Mouse (Mus musculus) gastrocnemius, postnatal 14 days (tissue): ENCODE results near the gene Ehmt1. TPM values are rescaled to one million over a fixed set of nuclear protein-coding genes. Genes with fewer than 3 reads are reported as not detected.
A peak's percentile ranks its signal among the peaks of the same experiment; 100 is the strongest.
"Not testable (repeated sequence)": the region's sequence is repeated elsewhere in the genome, so short reads cannot be mapped to it uniquely, and the experiment has no call there.

Experiments used
- DNase-seq: peaks from one replicate; pipeline ENCODE4 v3.0.0; 2021; ENCODE audit warnings: mixed read lengths
- intact Hi-C: fragments of 180-260 bp; cut with DNase I; formaldehyde crosslinking; loops from one replicate; pipeline ENCODE4 v1.15.1; 2025; ENCODE audit warnings: low total_unique reads
- long read RNA-seq, 2 experiments: library from polyadenylated mRNA; stranded (forward); transcript quantifications; one replicate each; pipeline ENCODE4 v2.0.0; 2021
- total RNA-seq, 2 experiments: library from RNA; stranded (reverse); gene quantifications; 2 replicates each; pipeline ENCODE4 v1.2.3; 2021

Ehmt1 gene
- 10 to 100 TPM; 31.6 to 32.5 TPM for total RNA-seq
- long read RNA-seq, experiment 1, full-length matches to known transcripts = 4 of 7 reads
- long read RNA-seq, experiment 1, partial matches to known transcripts = 2 of 7 reads
- long read RNA-seq, experiment 1, other reads (novel, unspliced or antisense) = 1 of 7 reads
- long read RNA-seq, experiment 2, full-length matches to known transcripts = 8 of 15 reads
- long read RNA-seq, experiment 2, partial matches to known transcripts = 1 of 15 reads
- long read RNA-seq, experiment 2, other reads (novel, unspliced or antisense) = 6 of 15 reads

DNA sequence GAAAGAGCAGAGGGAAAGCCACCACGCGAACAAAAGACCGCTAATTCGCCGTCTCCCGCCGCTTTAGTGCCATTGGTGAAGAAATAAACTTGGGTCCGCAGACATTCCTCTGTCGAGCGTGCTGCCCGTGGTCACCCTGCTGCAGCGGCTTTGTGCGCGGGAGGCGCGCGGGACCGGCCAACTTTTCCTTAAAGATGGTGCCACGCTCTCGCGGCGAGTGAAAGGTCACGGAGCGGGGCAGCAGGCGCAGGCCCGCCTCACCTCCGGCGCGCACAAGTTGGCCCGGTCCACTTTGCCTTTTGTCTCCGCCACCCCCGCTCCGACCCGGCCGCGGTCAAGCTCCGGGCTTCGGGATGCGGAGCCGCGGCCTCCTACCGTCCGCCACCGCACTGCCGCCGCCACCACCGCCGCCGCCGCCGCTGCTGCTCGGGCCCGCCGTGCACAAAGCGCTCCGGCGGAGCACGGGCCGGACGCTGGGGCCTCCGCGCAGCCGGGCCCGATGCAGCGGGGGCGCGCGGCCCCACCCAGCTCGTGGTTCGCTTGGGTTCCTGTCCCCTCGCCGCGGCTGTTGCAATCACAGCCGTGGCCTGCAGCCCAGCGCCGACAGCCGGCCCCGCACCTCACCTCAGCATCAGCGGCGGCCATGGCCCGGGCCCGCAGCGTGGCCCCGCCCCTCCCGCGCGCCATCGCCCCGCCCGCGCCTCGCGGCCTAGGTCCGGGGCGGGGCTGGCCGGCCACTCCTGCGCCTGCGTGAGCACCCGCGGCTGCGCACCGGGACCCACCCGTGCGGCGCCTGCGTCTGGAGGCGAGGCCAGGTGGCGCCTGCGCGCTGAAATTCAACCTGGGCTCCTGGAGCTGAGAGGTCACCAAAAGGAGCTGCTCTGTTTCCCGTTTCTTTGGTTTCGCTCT, at the start of gene Ehmt1:
Gene Ehmt1, minus strand, starts transcription at position 685 of the 909 bp plus-strand sequence.
- peak; percentile 95 for DNase-seq
- intact Hi-C loops = no loop called here

DNA sequence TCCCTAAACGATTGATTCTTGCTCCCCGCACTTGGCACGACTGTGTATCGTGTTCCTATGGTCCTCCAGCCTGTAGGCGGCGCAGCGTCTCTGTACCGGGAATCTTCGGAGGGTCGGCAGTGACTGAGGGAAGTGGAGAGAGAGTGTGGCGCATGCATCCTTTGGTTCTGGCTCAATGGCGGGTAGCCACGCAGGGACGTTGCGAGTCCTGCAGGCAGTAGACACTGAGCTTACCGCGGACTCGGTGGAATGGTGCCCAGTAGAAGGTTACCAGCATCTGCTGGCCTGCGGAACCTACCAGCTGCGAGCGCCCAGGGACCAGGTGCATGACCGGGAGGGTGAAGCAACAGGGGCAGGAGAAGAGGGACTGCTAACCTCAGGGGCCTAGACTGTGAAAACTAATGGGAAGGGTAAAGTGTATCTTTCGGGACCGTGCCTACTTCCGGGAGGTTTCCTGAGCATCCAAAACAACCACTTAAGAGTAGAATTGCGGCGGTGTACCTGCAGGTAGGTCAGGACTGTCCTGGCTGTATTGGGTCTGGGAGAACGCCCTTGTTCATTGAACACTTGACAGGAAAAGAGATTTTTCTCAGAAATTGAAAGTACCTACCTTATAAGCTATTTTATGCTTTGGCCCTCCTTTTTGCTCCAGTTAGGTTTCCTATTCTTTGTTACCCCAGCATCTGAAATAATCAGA, 43.0 kb upstream of the Ehmt1 start, which contains the start of gene Dph7:
Gene Dph7, plus strand, starts transcription at position 97 of the 697 bp plus-strand sequence.
- intact Hi-C loops = loop anchor here (5.0 kb wide), 1 partner anchor 35 kb away; no protein-coding TSS in a partner anchor
- peak; percentile 85 for DNase-seq

DNA sequence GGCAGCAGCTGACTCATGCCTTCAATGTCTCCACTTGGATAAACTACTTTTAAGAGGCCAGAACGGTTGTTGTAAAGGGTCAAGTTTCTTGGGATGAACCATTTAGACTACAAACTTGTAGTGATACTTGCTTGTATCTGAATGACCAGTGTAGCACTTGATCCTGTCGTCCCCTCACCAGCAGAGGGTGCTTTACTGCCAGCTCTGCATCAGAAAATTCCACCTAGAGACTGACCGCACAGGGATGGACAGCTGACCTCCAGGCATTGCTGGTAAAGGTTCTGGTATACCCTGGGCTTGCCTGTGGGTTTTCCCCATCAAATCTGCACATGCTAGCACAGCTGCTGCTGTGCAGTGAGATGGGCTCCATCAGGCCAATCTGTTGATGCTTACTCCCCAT, 41.5 kb upstream of the Ehmt1 start:
- intact Hi-C loops = loop anchor here (5.0 kb wide), 1 partner anchor 36 kb away; no protein-coding TSS in a partner anchor
- no peak for DNase-seq

DNA sequence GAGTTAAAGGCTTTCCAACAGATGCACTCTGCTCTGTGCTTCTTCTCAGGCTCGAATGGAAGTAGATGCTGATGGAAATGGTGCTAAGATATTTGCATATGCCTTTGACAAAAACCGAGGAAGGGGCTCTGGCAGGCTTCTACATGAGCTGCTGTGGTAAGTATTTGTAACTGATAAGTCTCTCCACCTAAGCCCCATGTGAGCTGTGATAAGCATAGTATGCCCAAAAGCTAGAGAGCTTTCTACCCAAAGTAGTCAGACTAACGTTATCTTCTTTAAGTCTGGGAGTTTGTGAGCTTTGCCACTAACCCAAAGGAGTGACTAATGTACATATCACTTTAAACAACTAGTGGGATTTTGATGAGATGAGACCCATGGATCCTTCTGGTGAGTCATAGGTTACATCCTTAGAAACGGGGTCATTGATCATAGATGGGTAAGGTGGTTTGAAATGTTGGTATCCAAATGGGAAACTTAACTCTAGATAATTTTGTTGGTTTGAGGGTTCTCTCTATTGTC, 33.2 kb upstream of the Ehmt1 start:
- DNase-seq = no peak
- intact Hi-C loops = no loop called here

DNA sequence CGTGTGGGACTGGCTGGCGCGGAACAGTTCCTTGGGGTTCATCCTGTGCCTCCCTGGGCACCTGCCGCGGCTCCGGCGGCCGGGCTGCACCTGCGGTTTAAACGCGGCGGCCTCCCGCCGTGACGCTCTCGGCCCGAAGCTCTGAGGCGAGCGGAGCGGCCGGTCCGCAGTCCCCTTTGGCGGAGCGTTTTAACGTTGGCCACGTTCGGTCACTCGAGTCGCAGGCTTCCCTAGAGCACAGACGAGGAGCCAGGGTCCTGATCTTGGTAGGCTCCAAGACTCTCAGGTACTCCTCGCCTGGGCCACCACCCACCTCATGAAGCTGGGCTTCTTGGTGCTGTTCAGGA, 30.7 kb upstream of the Ehmt1 start:
- no peak for DNase-seq
- intact Hi-C loops = no loop called here

DNA sequence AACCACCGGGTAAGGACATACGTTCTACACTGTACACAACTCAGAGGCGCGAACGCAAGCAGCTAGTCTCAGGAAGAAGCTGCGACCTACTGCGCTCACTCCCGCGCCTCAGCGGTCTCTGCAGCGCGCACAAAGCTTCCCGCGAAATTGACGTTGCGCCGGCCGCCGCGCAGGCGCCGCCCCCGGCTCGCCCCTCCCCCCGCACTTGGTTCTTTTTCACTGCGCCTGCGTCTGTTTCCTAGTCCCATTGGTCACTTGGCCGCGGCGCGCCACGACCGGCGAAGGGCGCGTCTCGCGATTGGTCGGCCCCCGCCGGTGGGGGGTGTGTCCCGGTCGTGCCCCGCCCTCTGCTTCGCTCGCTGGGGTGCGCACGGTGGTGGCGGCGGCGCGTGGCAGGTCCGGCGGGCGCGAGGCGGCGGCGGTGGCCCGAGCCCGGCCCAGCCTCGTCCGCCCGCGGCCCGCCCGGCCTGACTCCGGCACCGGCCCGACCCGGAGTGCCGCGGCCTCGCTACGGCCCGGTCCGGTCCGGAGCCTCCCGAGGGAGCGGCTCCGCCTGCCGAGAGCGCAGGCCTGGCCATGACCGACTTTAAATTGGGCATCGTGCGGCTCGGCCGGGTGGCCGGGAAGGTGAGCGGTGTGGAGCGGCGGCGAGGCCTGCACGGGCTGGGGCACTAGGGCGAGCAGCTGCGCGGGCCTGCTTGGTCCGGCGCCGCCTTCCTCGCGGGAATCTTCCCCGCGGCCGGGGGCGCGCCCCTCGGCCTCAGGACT, 30.2 kb upstream of the Ehmt1 start, which contains the start of gene Zmynd19:
Gene Zmynd19, plus strand, starts transcription at position 372 of the 768 bp plus-strand sequence.
- DNase-seq = peak; percentile 98
- intact Hi-C loops = no loop called here

DNA sequence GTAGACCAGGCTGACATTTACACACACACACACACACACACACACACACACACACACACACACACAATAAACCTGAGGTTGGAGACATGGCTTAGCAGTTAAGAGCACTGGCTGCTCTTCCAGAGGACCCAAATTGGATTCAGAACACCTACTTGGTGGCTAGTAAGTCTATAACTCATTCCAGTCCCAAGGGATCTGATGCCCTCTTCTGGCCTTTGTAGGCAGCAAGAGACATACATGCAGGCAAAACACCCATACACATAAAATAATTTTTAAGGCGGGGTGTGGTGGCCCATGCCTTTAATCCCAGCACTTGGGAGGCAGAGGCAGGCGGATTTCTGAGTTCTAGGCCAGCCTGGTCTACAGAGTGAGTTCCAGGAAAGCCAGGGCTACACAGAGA, 24.9 kb upstream of the Ehmt1 start:
- intact Hi-C loops, DNase-seq: not testable (repeated sequence)

DNA sequence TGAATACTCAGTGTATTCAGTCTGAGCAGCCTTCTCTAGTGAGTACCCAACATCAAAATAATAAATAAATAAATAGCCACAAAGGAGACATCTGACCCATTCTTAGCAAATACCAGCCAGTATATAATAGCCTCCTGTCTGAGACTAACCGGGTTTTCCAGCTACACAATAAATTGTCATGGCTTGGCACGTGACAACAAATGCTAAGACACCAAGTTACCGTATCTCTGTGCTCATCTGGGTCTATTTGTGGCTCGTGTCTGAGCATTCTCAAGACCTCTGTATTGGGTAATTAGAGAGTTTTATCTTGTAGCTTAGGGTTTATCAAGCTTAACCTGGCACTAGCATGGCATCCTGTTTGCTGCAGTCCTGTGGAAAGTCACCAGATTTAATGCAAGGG, 22.7 kb upstream of the Ehmt1 start:
- intact Hi-C loops = no loop called here
- no peak for DNase-seq

DNA sequence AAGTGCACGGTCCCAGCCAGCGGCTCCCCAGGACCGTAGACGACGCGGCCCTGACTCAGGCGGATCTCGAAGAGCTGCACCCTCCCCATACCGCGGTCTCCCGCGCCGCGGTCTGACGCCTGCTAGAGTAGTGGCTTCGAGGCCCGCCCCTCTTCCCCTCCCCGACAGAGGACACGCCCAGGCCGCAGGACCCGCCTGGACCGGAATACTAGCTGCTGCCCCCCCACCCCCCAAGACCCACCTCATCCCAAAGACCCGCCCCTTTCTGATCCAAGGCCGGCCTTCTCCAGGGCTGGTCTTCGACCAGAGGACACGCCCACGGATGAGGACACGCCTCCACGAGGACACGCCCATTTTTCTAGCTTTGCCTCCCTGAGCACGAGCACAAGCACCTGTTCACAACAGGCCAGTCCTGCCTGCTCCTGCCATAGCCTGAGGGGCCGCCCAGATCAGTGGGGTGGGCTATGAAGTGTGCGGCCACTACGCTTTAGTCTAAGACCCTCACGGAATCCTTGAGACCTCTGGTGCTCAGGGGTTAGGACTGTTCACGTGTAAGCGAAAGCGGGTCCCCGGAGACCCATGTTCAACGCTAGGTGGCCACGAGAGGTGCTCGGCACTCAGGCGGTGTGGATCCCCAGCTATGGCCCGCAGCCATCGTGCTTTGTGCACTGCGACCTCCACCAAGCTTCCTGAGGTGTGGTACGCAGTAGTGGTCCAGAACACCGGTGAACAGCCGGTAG, 15.8 kb upstream of the Ehmt1 start, which contains the start of gene Arrdc1:
Gene Arrdc1, minus strand, starts transcription at position 196 of the 740 bp plus-strand sequence.
- DNase-seq = peak; percentile 89
- intact Hi-C loops = loop anchor here (10.0 kb wide), 1 partner anchor 80 kb away; no protein-coding TSS in a partner anchor

DNA sequence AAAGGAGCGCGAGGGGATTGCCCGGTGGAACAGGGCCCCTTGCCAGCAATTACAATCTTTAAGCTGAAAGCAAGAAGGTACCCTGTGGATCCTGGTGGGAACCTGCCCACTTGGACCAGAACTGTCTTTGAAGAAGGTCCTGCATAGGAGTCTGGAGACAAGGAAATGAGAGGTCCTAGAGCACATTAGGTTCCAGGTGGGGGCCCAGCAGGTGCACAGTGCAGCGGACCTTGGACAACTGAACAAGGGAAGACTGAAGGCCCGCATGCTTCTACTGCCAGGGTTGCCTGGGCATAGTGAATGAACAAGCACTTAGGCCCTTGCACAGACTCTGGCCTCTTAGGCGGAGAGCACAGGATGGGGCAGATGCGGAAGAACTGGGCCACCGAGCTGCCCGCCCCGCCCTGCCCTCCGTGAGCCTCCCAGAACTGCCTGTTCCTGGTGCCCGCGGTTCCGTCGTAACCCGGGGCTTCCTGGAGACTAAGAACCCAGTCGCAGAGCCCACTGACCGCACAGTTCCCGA, 15.1 kb upstream of the Ehmt1 start:
- no peak for DNase-seq
- intact Hi-C loops = loop anchor here (10.0 kb wide), 1 partner anchor 80 kb away; no protein-coding TSS in a partner anchor

DNA sequence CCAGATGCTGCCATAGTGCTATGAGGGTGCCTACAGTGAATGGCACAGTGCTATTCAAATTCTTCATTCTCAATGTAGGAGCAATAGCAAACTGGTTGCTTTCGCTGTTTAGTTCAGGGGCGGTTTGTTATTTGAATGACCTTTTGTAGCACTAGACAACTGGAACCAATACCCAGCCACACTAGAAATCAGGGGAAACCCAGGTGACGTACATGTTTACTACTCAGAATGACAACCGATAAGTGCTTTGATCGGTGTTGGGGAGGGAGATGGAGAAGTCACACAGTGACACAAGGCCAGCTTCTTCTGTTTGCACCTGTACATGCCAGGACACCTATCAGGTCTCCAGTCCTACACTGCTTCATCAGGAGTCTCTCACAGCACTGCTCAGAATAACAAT, 10.2 kb upstream of the Ehmt1 start:
- no peak for DNase-seq
- intact Hi-C loops = no loop called here

DNA sequence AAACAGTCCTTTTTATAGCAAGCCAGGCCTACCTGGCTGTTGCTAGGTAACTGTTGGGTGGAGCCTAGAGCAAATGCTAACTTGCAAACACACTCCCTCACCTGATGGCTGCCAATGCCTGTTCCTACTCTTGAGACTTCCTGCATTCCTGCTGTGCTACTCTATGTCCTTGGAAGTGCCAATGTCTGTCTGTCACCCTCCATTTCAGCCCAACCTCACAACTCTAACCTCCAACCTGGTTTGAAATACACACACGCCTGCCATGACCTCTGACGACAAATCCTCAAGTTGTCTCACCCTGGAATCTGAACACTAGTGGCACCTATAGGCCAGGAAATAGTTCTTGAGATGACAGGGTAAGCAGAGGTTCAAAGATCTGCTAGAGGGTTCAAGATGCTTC, 9.7 kb upstream of the Ehmt1 start:
- DNase-seq = no peak
- intact Hi-C loops = no loop called here

DNA sequence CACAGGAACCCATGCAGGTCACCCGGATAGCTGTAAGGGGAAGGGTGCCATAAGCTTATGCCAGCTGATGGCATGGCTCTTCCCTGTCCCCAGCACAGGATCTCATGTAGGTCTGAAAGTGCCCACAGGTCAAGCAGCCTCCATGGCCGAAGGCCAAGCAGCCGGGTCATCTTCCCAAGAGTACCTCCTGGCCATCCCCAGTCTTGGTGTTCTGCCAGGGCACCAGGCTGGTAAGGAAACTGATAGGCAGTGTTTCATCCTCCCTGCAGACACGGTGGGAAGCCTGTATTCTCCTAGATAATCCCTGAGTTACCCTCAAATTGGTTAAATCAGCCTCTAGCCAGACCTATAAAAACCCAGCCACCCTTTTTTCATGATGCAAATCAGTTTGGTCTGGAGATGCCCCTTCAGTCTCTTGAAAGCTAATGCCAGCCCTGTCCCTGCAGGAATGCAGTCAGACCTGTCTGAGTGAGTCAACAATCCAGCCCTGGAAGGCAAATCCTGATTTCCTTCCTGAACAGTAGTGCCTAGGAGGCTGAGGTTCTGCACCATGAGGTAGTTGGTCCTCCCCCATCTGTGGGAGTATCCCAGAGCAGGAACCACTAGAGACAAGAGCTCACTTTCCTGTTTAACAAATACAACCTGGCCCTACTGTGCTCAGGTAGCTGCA, 8.5 kb upstream of the Ehmt1 start:
- intact Hi-C loops = no loop called here
- peak; percentile 62 for DNase-seq

DNA sequence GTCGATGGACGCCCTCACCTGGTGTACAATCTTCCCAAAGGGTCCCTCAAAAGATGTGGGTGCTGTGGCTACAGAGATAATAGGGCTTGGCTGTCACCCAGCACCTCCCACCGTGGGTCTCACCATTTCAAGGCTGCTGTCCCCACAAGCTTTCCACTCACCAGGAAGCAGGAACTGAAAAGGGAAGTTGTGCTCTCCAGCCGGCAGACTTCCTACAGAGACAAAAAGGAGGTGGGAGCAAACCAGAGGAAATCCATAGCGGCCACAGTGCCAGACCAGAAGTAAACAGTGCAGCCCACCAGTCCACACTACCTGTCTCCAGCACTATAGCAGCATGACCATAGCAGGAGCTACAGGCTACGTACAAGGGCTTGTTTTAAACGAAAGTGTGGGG, 7.5 kb upstream of the Ehmt1 start:
- no peak for DNase-seq
- intact Hi-C loops = no loop called here

DNA sequence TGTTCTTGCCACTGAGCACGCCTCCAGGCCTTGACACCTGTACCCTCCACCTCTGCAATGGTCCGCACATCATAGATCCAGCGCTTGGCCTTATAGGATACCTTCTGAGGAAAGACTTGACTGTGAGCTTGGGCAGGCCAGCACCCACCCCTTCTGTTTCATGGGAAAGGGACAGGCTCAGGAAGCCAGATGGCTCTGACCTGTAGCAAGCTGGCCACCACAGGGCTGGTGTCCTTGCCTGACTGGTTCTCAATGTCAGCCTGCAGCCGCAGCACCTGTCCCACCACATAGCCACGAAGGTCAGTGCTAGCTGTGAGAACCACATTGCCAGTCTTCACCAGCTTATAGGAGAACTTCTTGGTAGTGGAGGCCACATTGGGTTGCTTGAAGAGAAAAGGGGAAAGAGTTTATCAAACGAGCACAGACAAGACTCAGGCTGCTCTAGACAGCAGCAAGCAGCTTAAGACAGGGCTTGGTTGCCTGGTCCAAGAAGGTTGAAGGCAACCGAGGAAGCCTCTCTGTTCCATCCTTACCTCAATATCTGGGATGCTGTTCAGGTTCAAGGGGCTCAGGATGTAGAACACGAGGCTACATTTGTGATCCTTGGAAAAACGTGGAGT, 7.0 kb upstream of the Ehmt1 start:
- intact Hi-C loops = no loop called here

DNA sequence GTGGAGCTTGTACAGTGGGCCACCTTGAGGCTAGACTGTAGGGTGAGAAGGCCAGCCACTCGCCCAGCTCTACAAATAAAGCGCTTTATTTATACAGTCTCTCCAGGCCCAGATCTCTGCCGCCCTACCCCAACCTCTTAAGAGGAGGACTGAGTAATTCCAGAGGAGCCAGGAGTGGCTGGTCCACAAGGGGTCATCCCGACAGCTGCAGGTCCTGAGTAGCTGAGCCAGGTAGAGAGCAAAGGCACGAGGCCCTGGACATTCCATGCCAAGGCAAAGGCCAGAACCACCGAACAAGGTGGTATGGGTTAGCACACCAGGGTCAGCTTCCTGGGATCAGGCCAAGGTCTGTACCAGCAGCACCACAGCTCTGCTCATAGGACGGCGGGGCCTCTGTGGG, 5.9 kb upstream of the Ehmt1 start:
- intact Hi-C loops = no loop called here
- no peak for DNase-seq

More for the DNA sequence above, 7.0 kb upstream of the Ehmt1 start:
- DNase-seq = no peak

DNA sequence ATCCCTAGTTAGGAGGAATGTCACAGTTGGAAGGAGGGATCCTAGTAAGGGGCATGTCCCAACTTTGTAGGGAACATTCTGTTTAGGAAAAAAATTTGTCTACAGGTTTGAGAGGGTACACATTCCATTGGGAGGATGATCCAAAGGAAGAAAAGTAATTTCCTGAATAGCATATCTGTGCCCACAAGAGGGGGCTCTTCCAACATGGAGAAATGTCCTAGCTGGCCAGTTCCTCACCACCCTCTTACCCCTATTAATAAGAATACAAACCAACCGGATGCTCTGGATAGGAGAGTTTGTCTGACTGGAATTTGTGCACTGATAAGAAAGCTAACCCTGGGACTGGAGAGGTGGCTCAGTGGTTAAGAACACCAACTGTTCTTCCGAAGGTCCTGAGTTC, 4.1 kb upstream of the Ehmt1 start:
- intact Hi-C loops = no loop called here
- no peak for DNase-seq
